Mouse (Mus musculus) ovary, postnatal 36 days (tissue): ENCODE data around the gene Rom1.
"Not testable (repeated sequence)": the region's sequence is repeated elsewhere in the genome, so short reads cannot be mapped to it uniquely, and the experiment has no call there.

Experiments used
- DNase-seq: peaks from one replicate; pipeline ENCODE4 v3.0.0; 2022; ENCODE audit warnings: low spot score, mixed read lengths

Rom1 gene

DNA sequence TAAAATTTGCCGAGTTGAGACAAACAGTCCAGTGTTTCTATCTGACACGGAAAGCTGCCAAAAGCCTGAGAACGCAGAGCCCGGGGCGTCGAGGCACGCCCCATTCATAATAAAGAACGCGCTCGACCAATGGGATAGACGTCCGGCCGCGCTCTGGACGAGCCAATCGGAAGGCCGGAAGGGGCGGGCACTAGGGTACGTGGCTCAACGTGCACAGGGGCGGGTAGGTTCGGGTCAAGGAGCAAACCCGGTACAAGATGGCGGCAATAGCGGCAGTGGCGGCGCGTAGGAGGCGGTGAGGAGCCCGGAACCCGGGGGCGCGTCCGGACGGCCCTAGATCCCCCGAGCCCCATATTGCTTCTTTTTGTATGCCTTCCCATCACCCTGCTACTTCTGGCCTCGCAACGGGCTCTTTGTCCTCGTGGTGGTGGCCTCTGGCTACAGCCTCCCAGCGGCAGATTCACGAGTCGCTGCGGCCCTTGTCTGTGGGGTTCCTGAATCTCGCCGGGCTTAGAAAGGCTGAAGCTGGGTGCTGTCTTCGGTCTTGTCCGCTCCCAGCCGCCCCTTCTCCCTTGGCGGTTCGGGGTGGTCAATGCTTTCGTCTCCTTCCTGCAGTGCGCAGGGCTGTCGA is 31.2 kb downstream of the Rom1 start, which contains the start of gene Ganab:
Gene Ganab (plus strand): TSS at position 207 of the 631 bp plus-strand sequence.
- peak; percentile 95 for DNase-seq

DNA sequence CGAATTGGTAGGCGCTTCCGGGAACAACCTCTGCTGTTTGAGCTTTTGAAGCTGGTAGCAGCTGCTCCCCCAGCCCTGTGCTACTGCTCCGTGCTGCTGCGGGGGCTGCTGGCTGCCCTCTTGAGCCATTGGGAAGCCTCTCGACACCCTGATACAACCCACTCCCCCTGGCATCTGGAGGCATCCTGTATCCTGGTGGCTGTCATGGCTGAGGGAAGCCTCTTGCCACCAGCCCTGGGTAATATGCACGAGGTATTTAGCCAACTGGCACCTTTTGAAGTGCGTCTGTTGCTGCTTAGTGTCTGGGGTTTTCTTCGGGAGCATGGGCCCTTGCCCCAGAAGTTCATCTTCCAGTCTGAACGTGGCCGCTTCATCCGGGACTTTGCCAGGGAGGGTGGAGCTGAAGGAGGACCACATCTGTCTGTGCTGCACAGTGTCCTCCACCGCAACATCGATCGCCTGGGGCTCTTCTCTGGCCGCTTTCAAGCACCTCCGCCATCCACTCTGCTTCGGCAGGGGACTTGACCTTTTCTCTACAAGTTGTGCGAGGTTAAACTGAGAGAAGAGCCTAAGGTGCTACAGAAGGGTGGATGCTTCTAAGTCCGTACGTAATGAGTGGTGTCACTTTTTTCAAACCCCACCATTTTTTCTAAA is 31.8 kb downstream of the Rom1 start:
- DNase-seq = peak; percentile 54

DNA sequence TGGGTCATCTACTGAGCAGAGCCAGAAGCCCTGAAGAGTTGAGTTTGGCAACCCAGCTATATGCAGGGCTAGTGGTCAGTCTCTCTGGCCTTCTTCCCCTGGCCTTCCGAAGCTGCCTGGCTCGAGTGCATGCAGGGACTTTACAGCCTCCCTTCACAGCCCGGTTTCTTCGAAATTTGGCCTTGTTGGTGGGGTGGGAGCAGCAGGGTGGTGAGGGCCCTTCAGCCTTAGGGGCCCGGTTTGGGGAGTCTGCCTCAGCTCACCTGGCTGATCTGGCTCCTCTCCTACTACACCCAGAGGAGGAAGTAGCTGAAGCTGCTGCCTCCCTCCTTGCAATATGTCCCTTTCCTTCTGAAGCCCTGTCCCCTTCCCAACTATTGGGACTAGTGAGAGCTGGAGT is 32.9 kb downstream of the Rom1 start:
- not testable (repeated sequence) for DNase-seq

DNA sequence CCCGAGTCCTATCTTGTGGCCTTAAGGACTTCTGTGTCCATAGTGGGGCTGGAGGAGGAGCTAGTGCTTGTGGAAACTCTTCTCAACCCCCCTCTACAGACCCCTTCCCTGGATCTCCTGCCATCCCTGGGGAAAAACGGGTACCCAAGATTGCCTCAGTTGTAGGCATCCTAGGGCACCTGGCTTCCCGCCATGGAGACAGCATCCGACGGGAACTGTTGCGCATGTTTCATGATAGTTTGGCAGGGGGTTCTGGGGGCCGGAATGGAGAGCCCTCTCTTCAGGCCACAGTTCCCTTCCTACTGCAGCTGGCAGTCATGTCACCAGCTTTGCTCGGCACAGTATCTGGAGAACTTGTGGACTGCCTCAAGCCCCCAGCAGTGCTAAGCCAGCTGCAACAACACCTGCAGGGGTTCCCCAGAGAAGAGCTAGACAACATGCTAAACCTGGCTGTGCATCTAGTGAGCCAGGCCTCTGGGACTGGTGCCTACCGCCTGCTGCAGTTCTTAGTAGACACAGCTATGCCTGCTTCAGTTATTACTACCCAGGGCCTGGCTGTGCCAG is 33.7 kb downstream of the Rom1 start:
- no peak for DNase-seq

DNA sequence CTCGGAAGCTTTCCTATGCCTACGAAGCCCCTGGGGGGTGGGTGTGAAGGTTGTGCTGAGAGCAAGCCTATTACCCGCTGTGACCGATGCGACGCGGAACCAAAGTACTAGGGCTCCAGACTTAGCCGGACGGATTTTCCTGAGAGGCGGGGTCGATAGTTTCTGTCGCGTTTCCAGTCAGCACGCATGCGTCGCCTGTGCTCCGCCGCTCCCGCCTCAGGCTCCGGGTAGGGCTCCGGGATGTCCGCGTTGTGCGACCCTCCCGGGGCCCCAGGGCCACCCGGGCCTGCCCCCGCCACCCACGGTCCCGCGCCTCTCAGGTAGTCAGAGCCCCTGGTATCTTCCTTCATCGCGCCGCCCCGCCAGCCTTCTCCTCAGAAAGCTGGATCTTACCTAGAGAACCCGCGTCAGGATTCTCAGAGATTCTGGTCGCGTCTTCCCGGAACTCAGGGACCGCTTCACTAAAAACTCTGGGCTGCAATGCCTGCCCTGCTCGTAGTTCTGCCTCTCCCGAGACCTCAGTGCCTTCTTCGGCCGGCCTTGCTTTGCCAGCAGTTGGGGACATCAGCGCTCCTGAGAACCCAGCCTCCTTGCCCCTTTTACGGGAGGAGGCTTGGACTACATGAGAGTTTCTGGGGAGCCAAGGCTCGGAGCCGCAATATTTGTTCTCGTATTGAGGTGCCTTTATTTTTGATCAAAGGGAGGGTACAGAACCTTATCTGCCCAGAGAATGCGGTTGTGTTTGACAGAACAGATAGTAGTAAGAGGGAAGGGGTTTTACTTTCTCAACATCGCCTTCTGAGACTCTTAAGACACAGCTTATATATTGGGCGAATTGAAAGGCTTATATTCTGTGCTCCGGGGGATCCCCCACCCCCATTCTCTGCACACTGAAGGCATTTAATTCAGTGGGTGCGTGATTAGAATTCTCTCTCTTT is 36.1 kb downstream of the Rom1 start, which contains the start of gene Ints5:
Gene Ints5 (plus strand): TSS at position 177 of the 938 bp plus-strand sequence.
- DNase-seq = peak; percentile 82

DNA sequence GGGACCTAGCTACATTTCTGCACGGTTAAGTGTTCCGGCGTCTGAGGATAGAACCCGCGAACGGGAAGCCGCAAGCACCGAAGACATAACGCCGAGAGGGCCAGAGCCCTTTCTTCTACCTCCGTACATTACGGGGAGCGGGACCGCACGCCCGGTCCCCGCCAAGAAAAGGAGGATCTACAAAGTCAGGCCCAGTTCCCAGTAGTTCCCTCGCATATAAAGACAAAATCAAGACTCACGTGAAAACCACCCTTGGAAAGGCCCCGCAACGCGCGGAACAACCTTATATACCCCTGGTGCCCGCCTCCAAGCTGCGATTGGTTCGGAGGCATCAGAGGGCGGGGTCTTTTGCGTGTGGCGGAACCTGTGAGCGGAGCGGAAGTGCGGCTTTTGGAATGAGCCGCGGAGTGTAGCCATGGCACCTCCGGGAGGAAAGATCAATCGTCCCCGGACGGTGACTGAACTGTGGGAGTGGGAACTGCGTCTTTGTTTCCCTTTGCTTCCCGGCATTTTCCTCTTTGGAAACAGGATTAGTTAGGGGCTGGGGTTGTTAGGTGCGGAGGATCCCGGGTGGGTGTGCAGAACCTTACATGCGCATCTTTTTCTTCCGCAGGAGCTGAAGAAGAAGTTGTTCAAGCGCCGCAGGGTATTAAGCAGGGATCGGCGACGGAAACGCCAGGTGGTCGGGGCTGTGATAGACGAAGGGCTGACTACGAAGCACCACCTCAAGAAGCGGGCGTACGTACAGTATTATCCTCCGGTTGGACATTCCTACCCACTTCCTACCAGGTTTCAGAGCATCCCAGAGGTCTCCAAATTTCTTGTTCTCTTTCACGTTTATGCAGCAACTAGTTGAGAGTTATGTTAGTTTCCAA is 40.4 kb downstream of the Rom1 start, which contains the start of the genes 1810009A15Rik and Gm49416:
Gene 1810009A15Rik (plus strand): TSS at position 343 of the 875 bp plus-strand sequence.
Gene Gm49416 (plus strand): TSS at position 416 of the 875 bp plus-strand sequence.
- peak; percentile 92 for DNase-seq

DNA sequence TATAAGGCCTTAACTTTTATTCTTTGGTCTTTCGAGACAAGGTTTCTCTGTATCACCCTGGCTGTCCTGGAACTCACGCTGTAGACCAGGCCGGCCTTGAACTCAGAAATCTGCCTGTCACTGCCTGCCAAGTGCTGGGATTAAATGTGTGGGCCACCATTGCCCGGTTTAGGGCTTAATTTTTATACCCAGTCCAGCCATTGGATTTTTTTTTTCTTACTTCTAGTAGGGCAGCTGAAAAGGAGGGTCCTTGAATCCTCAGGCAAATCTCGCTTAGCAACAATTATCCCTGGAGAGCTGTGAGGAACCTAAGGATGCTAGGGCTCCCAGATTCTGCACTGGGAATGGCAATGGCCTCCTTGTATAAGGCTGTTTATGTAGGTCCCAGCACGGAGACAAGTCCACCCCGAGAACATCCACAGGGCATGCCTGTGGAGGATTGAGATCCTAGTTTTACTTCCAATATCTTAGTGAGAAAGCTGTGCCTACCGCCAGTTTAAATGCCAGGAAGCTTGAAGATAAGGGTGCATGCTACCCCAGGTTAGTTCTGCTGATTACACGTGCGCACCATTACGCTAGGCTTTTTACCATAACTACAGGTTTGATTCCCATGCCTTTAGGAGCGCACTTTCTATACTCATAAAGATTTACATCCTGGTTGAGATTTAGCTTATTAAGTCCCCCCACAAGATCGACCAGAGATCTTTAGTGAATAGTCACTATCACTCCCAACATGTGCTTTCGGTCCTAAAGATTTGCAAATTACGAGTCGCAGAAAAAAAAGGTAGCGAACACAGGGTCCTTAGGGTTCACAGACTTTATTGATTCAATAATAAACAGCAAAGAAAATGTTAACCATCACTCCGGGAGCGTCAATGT is 41.3 kb downstream of the Rom1 start:
- no peak for DNase-seq

DNA sequence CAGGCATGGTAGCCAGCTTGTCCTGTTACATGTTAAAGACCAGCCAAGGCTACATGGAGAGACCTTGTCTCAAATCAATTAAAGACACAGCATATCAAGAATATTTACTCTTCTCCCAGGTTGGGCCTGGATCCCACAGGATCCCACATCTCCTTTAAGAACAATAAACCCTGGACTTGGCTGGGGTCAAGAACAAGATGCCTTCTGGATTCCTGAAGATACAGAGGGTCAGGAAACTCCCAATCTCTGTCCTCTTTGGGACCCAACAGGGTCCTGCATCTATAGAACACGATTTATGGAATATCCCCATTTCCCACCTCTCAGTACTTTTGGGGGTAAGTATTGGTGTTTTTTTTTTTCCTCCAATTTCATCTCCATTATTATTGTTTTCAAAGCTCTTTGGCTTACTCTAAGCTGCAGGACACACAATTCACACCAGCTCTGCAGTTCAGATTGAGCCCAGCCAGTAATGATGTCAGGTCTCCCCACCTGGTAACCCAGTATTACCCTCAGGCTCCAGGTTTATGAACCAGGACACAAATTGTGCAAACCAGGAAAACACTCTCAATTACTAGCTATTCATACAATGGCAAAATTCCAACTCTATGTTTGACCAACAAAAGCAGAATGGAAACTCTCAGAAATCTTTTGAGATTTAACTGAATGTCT is 42.1 kb downstream of the Rom1 start:
- DNase-seq = no peak

DNA sequence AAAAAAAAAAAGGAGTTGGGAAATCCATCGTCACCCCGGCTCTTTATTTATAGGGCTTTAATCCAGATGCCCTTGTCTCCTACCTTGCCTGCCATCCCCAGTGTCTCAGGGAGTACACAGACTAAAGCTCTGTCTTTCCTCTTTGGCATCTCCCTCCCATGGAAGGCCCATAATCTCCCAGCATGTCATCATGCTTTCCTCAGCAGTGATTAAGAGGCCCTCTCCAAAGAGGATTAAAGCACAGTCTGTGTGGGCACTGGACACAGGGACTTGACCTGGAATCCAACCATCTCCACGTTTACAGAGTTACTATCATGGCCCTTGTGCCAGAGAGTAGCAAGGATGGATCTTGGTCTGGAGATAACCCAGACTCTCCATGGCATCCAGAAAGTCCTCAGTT is 45.5 kb downstream of the Rom1 start, which contains the start of the genes Lbhd1 and Gm49403:
Gene Lbhd1 (plus strand): TSS at position 117 of the 400 bp plus-strand sequence.
Gene Gm49403 (plus strand): TSS at position 315 of the 400 bp plus-strand sequence.
- no peak for DNase-seq

DNA sequence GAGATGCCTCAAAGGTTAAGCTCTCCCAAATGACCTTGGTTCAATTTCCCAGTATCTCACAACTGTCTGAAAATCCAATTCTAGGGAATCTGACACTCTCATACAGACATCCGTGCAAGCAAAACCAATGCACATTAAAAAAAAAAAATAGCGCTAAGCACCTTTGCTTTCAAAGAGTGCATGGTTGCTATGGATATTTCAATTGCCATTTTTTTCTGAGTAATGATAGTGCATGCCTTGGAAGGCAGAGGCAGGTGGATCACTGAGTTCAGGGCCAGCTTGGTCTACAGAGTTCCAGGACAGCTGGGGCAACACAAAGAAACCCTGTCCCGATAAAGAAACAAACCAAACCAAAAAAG is 48.1 kb downstream of the Rom1 start:
- DNase-seq = no peak

DNA sequence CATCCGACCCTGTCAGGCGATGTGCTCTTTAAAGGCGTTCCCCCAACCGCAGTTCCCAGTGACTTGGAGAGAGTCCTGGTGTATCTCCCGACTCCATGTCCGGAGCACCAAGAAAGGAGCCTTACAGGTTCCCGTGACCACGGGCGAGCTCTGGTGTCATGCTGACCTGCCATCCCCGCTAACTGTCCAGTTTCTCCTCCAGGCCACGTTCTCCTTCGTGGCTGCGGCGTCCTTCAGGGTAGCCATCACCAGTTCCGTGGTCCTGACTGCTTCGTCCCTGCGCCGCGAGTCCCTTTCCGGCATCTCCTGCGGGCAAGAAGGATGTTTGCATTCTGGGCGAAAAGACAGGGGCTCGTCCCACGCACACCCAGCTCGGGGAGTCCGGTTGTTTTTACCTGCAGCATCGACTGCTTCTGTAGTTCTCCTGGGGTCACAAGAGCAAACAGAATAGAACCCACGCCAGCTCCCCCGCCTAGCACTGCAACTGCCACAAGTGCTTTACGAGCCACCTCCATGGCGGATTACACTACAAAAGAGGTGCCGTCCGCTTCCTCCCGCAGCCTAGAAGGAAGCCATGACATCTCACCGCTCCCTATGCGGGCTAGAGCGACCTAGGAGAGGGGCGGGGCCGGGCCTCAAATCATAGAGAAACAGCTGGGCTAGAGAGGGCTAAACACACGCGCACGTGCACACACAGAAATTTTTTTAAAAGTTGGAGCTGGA is 48.7 kb downstream of the Rom1 start, which contains the start of gene Uqcc3:
Gene Uqcc3 (minus strand): TSS at position 613 of the 723 bp plus-strand sequence.
- peak; percentile 88 for DNase-seq
